Mouse (Mus musculus) forebrain, embryonic 12.5 days (tissue): ENCODE results near the gene Mtx1. TPM values are rescaled to one million over a fixed set of nuclear protein-coding genes. Genes with fewer than 3 reads are reported as not detected.

ENCODE experiments used
- ATAC-seq: fragments of 200-750 bp; cut with Nextera tagmentation; 2 replicates; pipeline ENCODE4 v1.8.0; 2017; ENCODE audit warnings: moderate TSS enrichment; ENCODE audit not compliant: low FRiP score
- H3K27ac ChIP-seq: fragments of 300-500 bp; sonication (generic); 2 replicates; pipeline ENCODE4 v1.5.1; 2016; ENCODE audit warnings: mild to moderate bottlenecking
- H3K27me3 ChIP-seq: fragments of 300-500 bp; sonication (generic); 2 replicates; pipeline ENCODE4 v1.6.1; 2016; ENCODE audit warnings: mild to moderate bottlenecking
- H3K36me3 ChIP-seq: fragments of 300-500 bp; sonication (generic); replicated peaks from 2 replicates; pipeline ENCODE4 v1.6.1; 2016; ENCODE audit warnings: mild to moderate bottlenecking
- H3K4me1 ChIP-seq: fragments of 300-500 bp; sonication (generic); 2 replicates; pipeline ENCODE4 v1.6.1; 2016
- H3K4me2 ChIP-seq: fragments of 300-500 bp; sonication (generic); 2 replicates; pipeline ENCODE4 v1.6.1; 2016; ENCODE audit warnings: mild to moderate bottlenecking, moderate library complexity
- H3K4me3 ChIP-seq: fragments of 300-500 bp; sonication (generic); replicated peaks from 2 replicates; pipeline ENCODE4 v1.5.1; 2016; ENCODE audit warnings: mild to moderate bottlenecking
- H3K9ac ChIP-seq: fragments of 300-500 bp; sonication (generic); 2 replicates; pipeline ENCODE4 v1.6.1; 2016; ENCODE audit warnings: mild to moderate bottlenecking
- H3K9me3 ChIP-seq: fragments of 300-500 bp; sonication (generic); 2 replicates; pipeline ENCODE4 v1.6.1; 2016
- WGBS: fragments of 180-500 bp; shearing (Covaris S2); methylation state at CpG from one replicate; pipeline ENCODE4 v1.1.7; 2016; 5-methylcytosine and 5-hydroxymethylcytosine counted together
- polyA plus RNA-seq: library from polyadenylated mRNA; unstranded; fragments of >200 nt; fragmentation: Nextera tagmentation; extraction: Ambion mirVana; gene quantifications from 2 replicates; pipeline ENCODE4 v1.2.1, GENCODE M21; 2016

Mtx1 gene
- polyA plus RNA-seq, 1 experiment from 2014 or later: 194 TPM

DNA sequence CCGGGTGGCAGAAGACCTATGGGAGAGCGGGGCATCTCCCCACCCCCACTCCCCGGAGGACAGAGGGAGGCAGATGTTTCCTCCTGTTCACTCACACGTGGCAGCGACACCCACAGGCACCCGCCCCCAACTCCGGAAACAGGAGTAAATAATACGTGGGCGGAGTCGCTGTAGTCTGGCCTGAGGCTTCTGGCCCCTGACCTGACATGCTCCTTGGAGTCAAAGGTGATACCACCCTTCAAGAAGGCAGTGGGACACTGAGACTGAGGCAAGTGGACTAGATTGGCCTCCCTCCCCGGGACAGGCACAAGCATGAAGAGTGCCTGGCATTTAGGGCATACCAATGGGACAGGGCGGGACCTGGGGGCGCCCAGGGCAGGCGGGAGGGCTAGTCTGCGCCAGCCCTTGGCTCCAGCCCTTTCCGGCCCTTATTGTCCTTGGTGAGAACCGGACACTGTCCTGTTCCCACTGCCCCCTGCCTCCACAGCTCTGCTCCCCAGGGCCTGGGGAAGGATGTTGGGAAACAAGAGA, 24.5 kb upstream of the Mtx1 start:
- no peak overlapping the region for H3K4me2 ChIP-seq
- H3K9ac ChIP-seq: no peak overlapping the region; the same call in 1 of the 2 replicates

GRCm38 (mm10) chr3:89250435-89251040, 23.6 kb upstream of the Mtx1 start:
- ATAC-seq: no peak
- Histone ChIP-seq H3K27me3 (peaks cover 20% of the 10 kb centered on the region; the same call in 1 of the 2 replicates), H3K9me3 (no peaks in the 10 kb centered on the region), H3K4me1 (peaks cover 36% of the 10 kb centered on the region), H3K27ac (no peak overlapping the region), H3K36me3 (peaks cover 16% of the 10 kb centered on the region), H3K4me3 (no peak overlapping the region), H3K4me2 (no peak overlapping the region), H3K9ac (no peak overlapping the region)
- 18% methylated on average over 7 of the region's 7 CpGs for WGBS

More for the DNA sequence above, 24.5 kb upstream of the Mtx1 start:
- no peak overlapping the region for H3K27ac ChIP-seq
- H3K36me3 ChIP-seq: peaks cover 16% of the 10 kb centered on the region
- H3K4me1 ChIP-seq: peaks cover 30% of the 10 kb centered on the region
- ATAC-seq: no peak
- H3K9me3 ChIP-seq: no peaks in the 10 kb centered on the region
- no peak overlapping the region for H3K4me3 ChIP-seq
- H3K27me3 ChIP-seq: peaks cover 20% of the 10 kb centered on the region; the same call in 1 of the 2 replicates
- 9% methylated on average over 17 of the region's 17 CpGs for WGBS

GRCm38 (mm10) chr3:89247466-89247865, 20.6 kb upstream of the Mtx1 start:
- peak overlapping the region; percentile 91 for H3K4me2 ChIP-seq
- H3K27ac ChIP-seq: no peak overlapping the region
- H3K36me3 ChIP-seq: peaks cover 16% of the 10 kb centered on the region
- no peak for ATAC-seq
- peak overlapping the region; percentile 78 for H3K9ac ChIP-seq
- 91% methylated on average over 4 of the region's 4 CpGs for WGBS
- H3K4me3 ChIP-seq: peak overlapping the region; percentile 67
- no peaks in the 10 kb centered on the region for H3K9me3 ChIP-seq
- H3K4me1 ChIP-seq: peaks cover 64% of the 10 kb centered on the region
- H3K27me3 ChIP-seq: peaks cover 20% of the 10 kb centered on the region; the same call in 1 of the 2 replicates

DNA sequence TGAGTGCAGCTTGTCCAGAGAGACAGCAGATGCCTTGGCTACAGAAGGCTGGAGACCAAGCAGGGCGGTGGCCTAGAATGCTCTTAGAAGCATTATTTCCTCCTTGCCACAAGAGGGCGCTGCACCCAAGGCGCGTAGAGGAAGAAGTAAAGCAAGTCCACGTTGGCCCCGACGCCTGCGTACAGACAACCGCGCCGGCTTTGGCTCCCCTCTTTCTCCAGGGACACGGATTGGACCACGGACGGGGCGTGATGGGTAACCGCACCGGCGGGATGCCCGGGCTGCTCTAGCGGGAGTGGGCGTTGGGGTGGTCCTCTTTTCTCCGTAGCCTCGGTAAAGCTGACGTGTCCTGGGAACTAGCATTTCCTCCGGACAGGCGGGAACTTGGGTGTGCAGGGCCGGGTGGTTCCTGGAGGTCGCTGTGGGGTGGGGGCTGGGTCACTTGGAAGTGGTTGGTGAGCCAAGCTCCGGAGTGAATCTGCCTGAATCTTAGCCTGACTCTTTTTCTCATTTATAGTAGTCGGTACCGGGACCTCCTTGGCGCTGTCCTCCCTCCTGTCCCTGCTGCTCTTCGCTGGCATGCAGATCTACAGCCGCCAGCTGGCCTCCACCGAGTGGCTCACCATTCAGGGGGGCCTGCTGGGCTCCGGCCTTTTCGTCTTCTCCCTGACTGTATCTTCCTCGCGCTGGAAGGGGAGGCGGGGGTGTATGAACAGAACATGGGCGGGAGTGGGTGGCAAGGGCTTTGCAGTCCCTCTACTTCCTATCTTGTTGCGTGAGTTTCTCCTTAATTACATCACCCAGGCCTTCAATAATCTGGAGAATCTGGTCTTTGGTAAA, 19.6 kb upstream of the Mtx1 start, which contains the start of gene Trim46:
Gene Trim46 (minus strand): TSS at position 49 of the 840 bp plus-strand sequence.
- peak; percentile 72 for ATAC-seq
- Histone ChIP-seq H3K27me3 (peaks cover 11% of the 10 kb centered on the region; the same call in 1 of the 2 replicates), H3K9me3 (no peaks in the 10 kb centered on the region), H3K4me1 (peaks cover 62% of the 10 kb centered on the region), H3K9ac (peak within 1 kb of the TSS; percentile 78), H3K27ac (peak within 1 kb of the TSS; percentile 89), H3K4me2 (peak within 1 kb of the TSS; percentile 91), H3K36me3 (peaks cover 26% of the 10 kb centered on the region), H3K4me3 (peak within 1 kb of the TSS; percentile 67)
- 1% methylated on average over 42 of the region's 42 CpGs for WGBS

DNA sequence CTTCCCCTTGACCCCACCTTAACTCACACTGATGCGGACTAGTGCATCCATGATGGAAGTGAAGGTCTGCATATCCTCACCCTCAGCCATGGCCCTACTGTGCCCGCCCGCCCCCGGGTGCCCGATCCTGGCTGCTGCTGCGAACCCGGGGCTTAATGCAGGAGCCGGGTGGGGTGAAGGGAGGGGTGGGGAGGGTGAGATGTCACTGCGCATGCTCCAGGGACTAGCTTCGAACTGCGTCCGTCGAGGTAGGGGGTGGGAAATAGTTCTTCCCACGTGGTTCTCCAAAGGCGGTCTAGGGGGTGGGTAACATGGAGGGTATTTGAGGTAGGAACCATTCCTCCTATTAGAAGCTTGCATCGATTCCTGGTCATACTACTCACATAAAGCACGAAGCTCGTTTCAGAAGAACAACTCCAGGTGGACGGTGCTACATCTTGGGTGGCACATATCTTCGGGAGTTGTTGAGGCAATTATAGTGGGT, 18.8 kb upstream of the Mtx1 start, which contains the start of gene Krtcap2:
Gene Krtcap2 (plus strand): TSS at position 279 of the 484 bp plus-strand sequence.
- peaks cover 34% of the 10 kb centered on the region for H3K36me3 ChIP-seq
- H3K9me3 ChIP-seq: no peaks in the 10 kb centered on the region
- ATAC-seq: peak; percentile 45
- peak within 1 kb of the TSS; percentile 78 for H3K9ac ChIP-seq
- H3K27me3 ChIP-seq: peaks cover 3% of the 10 kb centered on the region; the same call in 1 of the 2 replicates
- WGBS: 4% methylated on average over 20 of the region's 20 CpGs
- peaks cover 54% of the 10 kb centered on the region for H3K4me1 ChIP-seq
- peak within 1 kb of the TSS; percentile 89 for H3K27ac ChIP-seq
- H3K4me2 ChIP-seq: peak within 1 kb of the TSS; percentile 91
- H3K4me3 ChIP-seq: peak within 1 kb of the TSS; percentile 67

GRCm38 (mm10) chr3:89244982-89245687, 18.2 kb upstream of the Mtx1 start:
- 0% methylated on average over 24 of the region's 26 CpGs for WGBS
- H3K27me3 ChIP-seq: no peaks in the 10 kb centered on the region
- peak overlapping the region; percentile 91 for H3K4me2 ChIP-seq
- H3K9me3 ChIP-seq: no peaks in the 10 kb centered on the region
- H3K27ac ChIP-seq: peak overlapping the region; percentile 89
- peaks cover 50% of the 10 kb centered on the region for H3K4me1 ChIP-seq
- H3K9ac ChIP-seq: peak overlapping the region; percentile 67
- peak; percentile 71 for ATAC-seq
- H3K36me3 ChIP-seq: peaks cover 38% of the 10 kb centered on the region
- H3K4me3 ChIP-seq: peak overlapping the region; percentile 67

- Histone ChIP-seq H3K4me2 (peak overlapping the region; percentile 91), H3K27ac (peak overlapping the region; percentile 89), H3K36me3 (peaks cover 37% of the 10 kb centered on the region), H3K4me1 (peaks cover 50% of the 10 kb centered on the region), H3K9me3 (no peaks in the 10 kb centered on the region), H3K27me3 (no peaks in the 10 kb centered on the region), H3K4me3 (peak overlapping the region; percentile 67), H3K9ac (peak overlapping the region; percentile 67)
- peak; percentile 12 for ATAC-seq
- WGBS: 14% methylated on average over 25 of the region's 25 CpGs
Measured at GRCm38 (mm10) chr3:89244158-89244981, 17.5 kb upstream of the Mtx1 start.

DNA sequence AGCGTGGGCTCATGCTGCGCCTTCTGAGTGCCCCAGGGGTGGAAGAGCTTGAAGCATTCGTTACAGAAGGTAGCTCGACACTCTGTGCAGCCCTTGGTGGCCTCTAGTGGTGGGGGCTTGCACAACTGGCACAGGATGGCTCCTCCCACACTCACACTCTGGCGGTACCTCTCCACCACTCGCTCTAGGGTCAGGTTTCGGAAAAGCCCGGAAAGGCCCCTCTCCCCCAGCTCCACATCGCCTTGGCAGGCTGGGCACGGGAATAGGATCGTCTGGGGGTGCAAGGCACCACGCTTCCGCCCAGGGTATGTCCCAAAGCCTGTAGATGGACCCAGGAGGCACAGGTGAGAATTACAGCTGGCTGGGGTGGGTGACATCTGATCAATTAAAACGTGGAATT, 16.7 kb upstream of the Mtx1 start:
- H3K27ac ChIP-seq: peak overlapping the region; percentile 89
- 11% methylated on average over 14 of the region's 14 CpGs for WGBS
- peak overlapping the region; percentile 91 for H3K4me2 ChIP-seq
- H3K9me3 ChIP-seq: no peaks in the 10 kb centered on the region
- no peaks in the 10 kb centered on the region for H3K27me3 ChIP-seq
- peaks cover 39% of the 10 kb centered on the region for H3K36me3 ChIP-seq
- peaks cover 50% of the 10 kb centered on the region for H3K4me1 ChIP-seq
- peak overlapping the region; percentile 67 for H3K9ac ChIP-seq
- ATAC-seq: no peak; the same call in 1 of the 2 replicates
- H3K4me3 ChIP-seq: peak overlapping the region; percentile 67

DNA sequence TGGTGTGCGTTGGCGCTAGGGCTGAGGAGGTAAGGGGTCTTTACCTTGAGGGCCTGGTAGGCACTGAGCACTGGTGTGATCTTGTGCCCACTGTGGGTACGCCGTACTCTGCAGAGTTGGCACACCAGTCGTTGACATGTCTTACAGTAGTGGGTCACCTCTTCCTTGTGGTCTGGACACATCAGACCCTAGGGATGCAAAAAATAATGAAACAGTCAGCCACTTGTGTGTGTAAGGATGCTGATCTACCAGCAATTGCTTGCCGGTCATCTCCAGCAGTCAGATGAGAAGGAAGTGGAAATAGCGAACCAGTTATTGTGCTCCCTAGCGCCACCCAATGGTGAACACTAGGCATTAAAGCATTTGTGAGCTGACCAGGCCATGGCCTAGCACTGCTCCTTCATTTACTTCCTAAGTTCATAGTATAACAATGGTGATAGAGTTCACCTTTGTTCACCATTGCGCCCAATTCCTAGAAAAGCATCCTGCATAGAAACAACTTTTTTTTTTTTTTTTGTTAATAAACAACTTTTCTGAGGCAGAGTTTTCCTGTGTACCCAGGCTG, 15.5 kb upstream of the Mtx1 start:
- H3K9me3 ChIP-seq: no peaks in the 10 kb centered on the region
- H3K4me3 ChIP-seq: no peak overlapping the region
- peaks cover 45% of the 10 kb centered on the region for H3K36me3 ChIP-seq
- no peak overlapping the region for H3K27ac ChIP-seq
- WGBS: 73% methylated on average over 9 of the region's 9 CpGs
- no peak overlapping the region; the same call in 1 of the 2 replicates for H3K9ac ChIP-seq
- H3K27me3 ChIP-seq: no peaks in the 10 kb centered on the region
- H3K4me1 ChIP-seq: peaks cover 42% of the 10 kb centered on the region
- ATAC-seq: no peak
- no peak overlapping the region for H3K4me2 ChIP-seq

DNA sequence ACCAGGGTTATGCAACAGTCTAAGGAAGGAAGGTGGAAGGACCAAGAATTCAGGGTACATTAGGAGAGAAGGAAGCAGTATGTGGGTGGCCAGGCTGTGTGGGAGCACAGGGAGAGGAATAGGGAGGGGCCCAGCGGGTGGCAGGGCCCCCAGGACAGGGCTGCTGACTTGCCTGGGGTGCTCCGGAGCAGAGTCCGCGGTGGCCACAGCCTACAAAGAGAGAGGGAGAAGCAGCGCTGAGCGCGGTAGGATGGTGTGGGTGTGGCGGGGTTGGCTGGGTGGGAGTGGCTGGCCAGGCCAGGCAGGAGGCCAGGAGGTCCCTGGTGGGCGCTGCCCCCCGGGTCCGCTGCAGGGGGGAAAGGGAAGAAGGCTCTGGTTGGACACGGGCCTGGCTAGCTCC, 11.6 kb upstream of the Mtx1 start:
- ATAC-seq: no peak
- Histone ChIP-seq H3K4me3 (no peak overlapping the region), H3K27ac (no peak overlapping the region), H3K9ac (no peak overlapping the region), H3K4me2 (no peak overlapping the region), H3K9me3 (no peaks in the 10 kb centered on the region), H3K36me3 (peaks cover 84% of the 10 kb centered on the region), H3K27me3 (no peaks in the 10 kb centered on the region), H3K4me1 (peaks cover 8% of the 10 kb centered on the region)
- 86% methylated on average over 9 of the region's 12 CpGs for WGBS

- 95% methylated on average over 21 of the region's 21 CpGs for WGBS
- Histone ChIP-seq H3K9ac (no peak overlapping the region), H3K27ac (no peak overlapping the region), H3K9me3 (no peaks in the 10 kb centered on the region), H3K27me3 (no peaks in the 10 kb centered on the region), H3K4me2 (no peak overlapping the region), H3K4me3 (no peak overlapping the region), H3K36me3 (peaks cover 89% of the 10 kb centered on the region), H3K4me1 (no peaks in the 10 kb centered on the region; the same call in 1 of the 2 replicates)
- no peak for ATAC-seq
Measured at GRCm38 (mm10) chr3:89237682-89238081, 10.8 kb upstream of the Mtx1 start.
